Mouse (Mus musculus) small intestine, adult 2 months (tissue): ENCODE measurements at regions not wholly inside any gene's neighbourhood (a gene's known extent, or its start where the extent isn't known, plus 50 kb on each side); places are given as distances from the start of the nearest gene placed in this dataset.

ENCODE experiments used
- H3K27ac ChIP-seq: fragments of 200-500 bp; 2 replicates; pipeline ENCODE4 v1.5.1; 2012; ENCODE audit warnings: low read depth, low read length, control low read depth, inconsistent platforms; ENCODE audit not compliant: insufficient read depth
- H3K27me3 ChIP-seq: fragments of 200-500 bp; 2 replicates; pipeline ENCODE4 v1.6.1; 2012; ENCODE audit warnings: mild to moderate bottlenecking, moderate library complexity, low read length, inconsistent platforms; ENCODE audit not compliant: control insufficient read depth, insufficient read depth
- H3K36me3 ChIP-seq: fragments of 200-500 bp; 2 replicates; pipeline ENCODE4 v1.6.1; 2012; ENCODE audit warnings: mild to moderate bottlenecking, low read length, control low read depth, inconsistent platforms; ENCODE audit not compliant: control insufficient read depth, insufficient read depth
- H3K4me1 ChIP-seq: fragments of 200-500 bp; 2 replicates; pipeline ENCODE4 v1.6.1; 2012; ENCODE audit warnings: low read length, inconsistent platforms, mixed read lengths; ENCODE audit not compliant: control insufficient read depth, insufficient read depth, insufficient read length
- H3K4me3 ChIP-seq: fragments of 200-500 bp; 2 replicates; pipeline ENCODE4 v1.5.1; 2012; ENCODE audit warnings: low read depth, mild to moderate bottlenecking, control low read depth, inconsistent platforms, low read length, moderate library complexity
- CTCF ChIP-seq: fragments of 200-500 bp; IDR thresholded peaks from 2 replicates; pipeline ENCODE4 v1.5.1; 2012; ENCODE audit warnings: low read depth, mild to moderate bottlenecking, control low read depth, inconsistent platforms, low read length, moderate library complexity, mixed read lengths; ENCODE audit not compliant: insufficient replicate concordance, insufficient read length; ENCODE audit errors: extremely low read depth
- POLR2A ChIP-seq: fragments of 200-500 bp; IDR thresholded peaks from 2 replicates; pipeline ENCODE4 v1.6.1; 2012; ENCODE audit warnings: low read depth, mild to moderate bottlenecking, control low read depth, inconsistent platforms, low read length, moderate library complexity
- WGBS: fragments of 180-500 bp; shearing (Covaris S2); methylation state at CpG from one replicate; pipeline ENCODE4 v1.1.7; 2018; 5-methylcytosine and 5-hydroxymethylcytosine counted together

DNA sequence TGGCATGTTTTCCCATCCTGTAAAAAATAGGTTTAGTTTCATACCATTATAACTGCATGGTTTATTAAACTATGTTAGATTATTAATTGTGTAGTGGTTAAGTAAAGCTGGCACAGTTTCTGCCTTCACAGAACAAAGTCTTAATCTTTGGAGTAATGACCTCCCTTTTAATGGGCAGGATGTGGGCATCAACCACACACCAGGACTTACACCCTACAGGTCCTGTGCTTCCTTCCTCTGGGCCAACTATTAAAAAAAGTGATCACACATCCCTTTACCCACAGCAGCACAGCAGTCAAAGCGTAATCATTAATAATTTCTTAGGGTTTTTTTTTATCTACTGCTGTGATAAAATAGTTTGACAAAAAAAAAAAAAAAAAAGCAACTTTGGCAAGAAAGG lies 300.3 kb downstream of the Fam49a start:
- Histone ChIP-seq H3K36me3 (no peaks in the 10 kb centered on the region), H3K4me1 (no peaks in the 10 kb centered on the region), H3K27me3 (no peaks in the 10 kb centered on the region), H3K4me3 (no peak overlapping the region), H3K27ac (no peak overlapping the region)
- 83% methylated on average over 1 of the region's 1 CpGs for WGBS
- no peak for TF ChIP-seq CTCF
- no peak for TF ChIP-seq POLR2A

GRCm38 (mm10) chr12:12551818-12552217 lies 289.9 kb downstream of the Fam49a start:
- Histone ChIP-seq H3K27ac (no peak overlapping the region), H3K4me3 (no peak overlapping the region), H3K27me3 (no peaks in the 10 kb centered on the region), H3K36me3 (no peaks in the 10 kb centered on the region), H3K4me1 (no peaks in the 10 kb centered on the region)
- TF ChIP-seq POLR2A (no peak), CTCF (no peak)
- 63% methylated on average over 5 of the region's 5 CpGs for WGBS

GRCm38 (mm10) chr12:12549649-12550048 lies 287.7 kb downstream of the Fam49a start:
- WGBS, result 90% methylated on average over 3 of the region's 3 CpGs
- Histone ChIP-seq H3K4me3 (no peak overlapping the region), H3K4me1 (no peaks in the 10 kb centered on the region), H3K27ac (no peak overlapping the region), H3K27me3 (no peaks in the 10 kb centered on the region), H3K36me3 (no peaks in the 10 kb centered on the region)
- no peak for TF ChIP-seq POLR2A
- no peak for TF ChIP-seq CTCF

DNA sequence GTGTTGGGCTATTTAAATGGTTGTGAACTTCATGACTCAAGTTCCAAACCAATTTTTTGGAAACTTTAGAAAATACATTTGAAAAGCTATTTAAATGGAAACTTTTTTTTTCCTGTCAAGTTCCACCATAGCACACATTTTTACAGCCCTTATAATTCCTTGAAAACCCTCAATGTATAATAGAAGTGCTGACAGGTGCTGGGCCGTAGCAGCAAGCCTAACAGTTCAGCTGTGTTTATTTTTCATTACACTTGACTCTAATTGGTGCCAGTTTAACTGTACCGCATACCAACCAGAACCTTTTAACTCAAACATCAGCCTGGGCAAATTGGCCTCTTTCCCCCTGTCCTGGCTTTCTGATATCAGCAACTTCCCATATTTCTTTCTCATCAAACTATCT lies 286.7 kb downstream of the Fam49a start:
- Histone ChIP-seq H3K4me1 (no peaks in the 10 kb centered on the region), H3K27ac (no peak overlapping the region), H3K36me3 (no peaks in the 10 kb centered on the region), H3K4me3 (no peak overlapping the region), H3K27me3 (no peaks in the 10 kb centered on the region)
- WGBS, result 24% methylated on average over 2 of the region's 2 CpGs
- TF ChIP-seq POLR2A (no peak), CTCF (no peak)

- Histone ChIP-seq H3K27me3 (no peaks in the 10 kb centered on the region), H3K4me1 (no peaks in the 10 kb centered on the region), H3K36me3 (no peaks in the 10 kb centered on the region), H3K27ac (no peak overlapping the region), H3K4me3 (no peak overlapping the region)
- TF ChIP-seq POLR2A (no peak), CTCF (no peak)
- 61% methylated on average over 1 of the region's 1 CpGs for WGBS
Observed at GRCm38 (mm10) chr12:12547477-12547876, 285.5 kb downstream of the Fam49a start.

DNA sequence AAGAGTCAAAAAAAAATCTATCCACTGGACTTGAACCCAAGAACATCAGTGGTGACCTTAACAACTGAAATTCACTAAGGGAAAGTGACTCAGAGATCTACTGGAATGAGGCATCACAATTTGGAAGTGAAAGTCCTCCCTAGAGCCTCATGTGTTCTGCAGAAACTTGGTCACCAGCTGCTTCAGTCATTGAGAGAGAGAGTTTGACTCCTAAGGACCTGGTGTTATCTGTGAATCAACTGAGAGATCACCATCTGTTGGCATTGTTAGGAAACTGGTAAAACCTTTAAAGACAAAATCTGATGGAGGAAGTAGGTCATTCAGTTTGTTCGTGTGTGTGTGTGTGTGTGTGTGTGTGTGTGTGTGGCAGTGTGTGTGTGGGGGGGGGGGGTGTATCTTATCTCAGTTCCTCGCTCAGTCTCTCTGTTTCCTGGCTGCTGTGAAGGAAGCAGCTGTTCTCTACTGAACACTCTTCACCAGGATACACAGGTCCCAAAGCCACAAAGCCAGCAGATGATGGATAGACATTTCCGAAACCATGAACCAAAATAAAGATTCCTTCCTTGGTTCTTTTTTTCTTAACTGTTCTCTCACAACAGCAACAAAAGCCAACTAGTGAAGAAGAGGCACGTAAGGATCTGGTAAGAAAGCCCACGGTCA lies 284.6 kb downstream of the Fam49a start:
- no peak overlapping the region for H3K27ac ChIP-seq
- no peaks in the 10 kb centered on the region for H3K4me1 ChIP-seq
- H3K36me3 ChIP-seq, result no peaks in the 10 kb centered on the region
- TF ChIP-seq POLR2A, result no peak
- no peak for TF ChIP-seq CTCF
- H3K4me3 ChIP-seq, result no peak overlapping the region
- no peaks in the 10 kb centered on the region for H3K27me3 ChIP-seq
- 71% methylated on average over 5 of the region's 5 CpGs for WGBS

DNA sequence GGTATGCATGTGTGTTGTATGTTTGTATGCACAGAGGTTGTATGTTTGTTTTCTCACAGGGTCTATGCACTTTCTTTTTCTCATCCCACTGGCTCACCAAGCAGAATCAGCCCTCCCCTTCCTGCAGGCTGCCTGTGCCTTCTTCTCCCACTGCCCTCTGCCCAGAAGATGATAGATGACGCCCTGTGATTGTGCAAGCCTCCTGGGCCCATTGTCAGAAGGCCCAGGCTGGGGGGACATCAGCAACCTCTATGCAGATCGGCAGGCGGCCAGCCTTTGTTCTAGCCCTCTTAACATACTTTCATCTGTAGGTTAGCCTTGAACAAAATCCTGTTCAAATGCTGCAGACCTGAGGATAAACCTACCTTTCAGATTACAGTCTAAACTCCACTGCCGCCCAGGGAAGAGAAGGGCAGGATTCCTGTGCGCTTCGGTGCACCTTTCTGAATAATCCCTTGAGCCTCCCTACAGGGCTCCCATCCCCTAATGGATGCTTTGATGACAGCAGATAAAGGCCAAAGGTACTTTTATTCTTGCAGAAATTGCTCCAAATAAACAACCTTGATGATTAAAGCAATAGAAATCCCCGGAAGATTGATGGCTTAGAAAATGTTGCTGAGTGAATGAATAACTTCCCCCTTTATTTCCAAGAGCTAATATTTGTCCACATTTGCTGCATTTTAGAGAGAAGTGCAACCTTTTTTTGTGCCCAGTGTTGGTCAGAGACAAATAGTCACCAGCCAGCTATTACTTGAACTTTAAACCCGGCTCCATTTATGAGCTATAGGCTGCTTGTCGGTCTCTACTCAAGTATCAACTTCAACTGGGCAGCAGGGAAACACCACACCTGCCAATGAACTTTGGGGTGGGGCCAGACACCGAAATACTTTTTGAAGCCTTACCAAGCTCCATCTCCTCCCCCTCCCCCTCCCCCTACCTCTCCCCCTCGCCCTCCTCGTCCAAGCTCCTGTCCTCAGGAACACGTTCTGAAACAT lies 279.4 kb downstream of the Fam49a start:
- Histone ChIP-seq H3K27me3 (no peaks in the 10 kb centered on the region), H3K4me1 (peaks cover 3% of the 10 kb centered on the region), H3K4me3 (no peak overlapping the region), H3K36me3 (no peaks in the 10 kb centered on the region), H3K27ac (no peak overlapping the region)
- TF ChIP-seq POLR2A (no peak), CTCF (no peak)
- 30% methylated on average over 13 of the region's 13 CpGs for WGBS
